Mouse (Mus musculus) bone marrow macrophage, adult 2 months (primary cell): ENCODE measurements around the gene Tubb1.

ENCODE experiments used
- CTCF ChIP-seq: IDR thresholded peaks from 2 replicates; pipeline ENCODE4 v1.5.1; 2012; ENCODE audit warnings: low read depth, mild to moderate bottlenecking, low read length, moderate library complexity
- POLR2A ChIP-seq: IDR thresholded peaks from 2 replicates; pipeline ENCODE4 v1.6.1; 2012; ENCODE audit warnings: mild to moderate bottlenecking, low read depth, low read length, borderline replicate concordance

DNA sequence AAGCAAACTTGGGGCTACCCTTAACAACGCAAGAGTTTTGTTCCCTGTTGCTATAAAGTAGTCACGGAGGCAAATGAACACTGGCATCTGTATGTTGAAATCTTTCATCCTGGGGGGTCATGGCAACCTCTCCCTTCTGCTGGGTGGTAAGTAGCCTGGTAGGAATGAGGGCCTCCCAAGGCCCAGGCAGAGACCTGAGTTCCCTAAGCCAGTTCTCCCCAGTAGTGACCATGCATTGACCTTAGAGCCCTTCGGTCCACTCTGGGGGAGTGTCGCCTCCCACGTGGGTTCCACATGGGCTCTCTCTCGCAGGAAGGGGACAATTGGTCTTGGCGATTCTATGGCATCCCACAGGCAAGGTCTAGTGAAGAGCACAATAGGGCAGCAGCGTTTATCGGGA, 10.5 kb upstream of the Tubb1 start:
- TF ChIP-seq CTCF (no peak), POLR2A (no peak)
